Mouse (Mus musculus): Measurements from ENCODE around the gene Atp6v1f.

DNA sequence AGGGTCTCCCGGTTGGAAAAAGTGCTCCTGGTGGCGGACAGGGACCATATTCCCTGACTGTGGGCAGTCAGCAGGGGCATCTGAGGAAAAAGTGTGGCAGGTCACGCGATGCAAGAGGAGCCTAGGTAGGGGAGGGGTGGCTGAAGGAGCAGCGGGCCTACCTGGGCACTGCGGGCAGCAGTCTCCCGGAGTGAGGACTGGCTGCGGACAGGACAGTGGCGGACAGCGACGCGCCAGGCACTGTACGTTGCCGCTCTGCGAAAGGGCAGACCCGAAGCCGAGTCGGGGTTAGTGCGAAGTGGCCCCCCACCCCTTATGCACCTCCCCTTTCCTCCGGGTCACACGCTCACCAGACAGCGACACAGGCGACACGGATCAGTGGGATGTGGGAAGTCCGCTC, 28.8 kb downstream of the Atp6v1f start:
- TF ChIP-seq CTCF (IDR thresholded peaks at IDR 0.05; ENCODE audit: insufficient read depth, low read depth, low read length) (no peak), POLR2A (IDR thresholded peaks at IDR 0.05; ENCODE audit: insufficient read depth, low read depth, low read length) (no peak)

All from olfactory bulb, adult 2 months (tissue).